Mouse (Mus musculus) embryonic facial prominence, embryonic 11.5 days (tissue): ENCODE data around the gene Olfr155. TPM values are rescaled to one million over a fixed set of nuclear protein-coding genes. Genes with fewer than 3 reads are reported as not detected.

ENCODE experiments used
- ATAC-seq: fragments of 200-750 bp; cut with Nextera tagmentation; replicated peaks from 2 replicates; pipeline ENCODE4 v1.8.0; 2017; ENCODE audit warnings: low read depth; ENCODE audit not compliant: insufficient number of reproducible peaks, low FRiP score, low TSS enrichment
- DNase-seq: peaks from one replicate; pipeline ENCODE4 v3.0.0-alpha.2; 2015; ENCODE audit warnings: low spot score
- H3K27ac ChIP-seq: fragments of 300-500 bp; sonication (generic); replicated peaks from 2 replicates; pipeline ENCODE4 v1.5.1; 2014; ENCODE audit warnings: mild to moderate bottlenecking, low read depth, low read length, control low read depth
- H3K27me3 ChIP-seq: fragments of 300-500 bp; sonication (generic); 2 replicates; pipeline ENCODE4 v1.6.1; 2014; ENCODE audit warnings: mild to moderate bottlenecking, low read length, moderate library complexity, mixed read lengths; ENCODE audit not compliant: control insufficient read depth, insufficient read depth
- H3K36me3 ChIP-seq: fragments of 300-500 bp; sonication (generic); replicated peaks from 2 replicates; pipeline ENCODE4 v1.6.1; 2014; ENCODE audit warnings: low read depth, mild to moderate bottlenecking, low read length, moderate library complexity, mixed read lengths; ENCODE audit not compliant: control insufficient read depth, insufficient read depth
- H3K4me1 ChIP-seq: fragments of 300-500 bp; sonication (generic); 2 replicates; pipeline ENCODE4 v1.6.1; 2014; ENCODE audit warnings: low read length, mixed read lengths; ENCODE audit not compliant: control insufficient read depth, insufficient read depth
- H3K4me2 ChIP-seq: fragments of 300-500 bp; sonication (generic); 2 replicates; pipeline ENCODE4 v1.6.1; 2014; ENCODE audit warnings: low read depth, mild to moderate bottlenecking, control low read depth, low read length, moderate library complexity
- H3K4me3 ChIP-seq: fragments of 300-500 bp; sonication (generic); 2 replicates; pipeline ENCODE4 v1.5.1; 2014; ENCODE audit warnings: low read depth, low read length, control low read depth
- H3K9ac ChIP-seq: fragments of 300-500 bp; sonication (generic); replicated peaks from 2 replicates; pipeline ENCODE4 v1.6.1; 2014; ENCODE audit warnings: mild to moderate bottlenecking, control low read depth, low read length
- H3K9me3 ChIP-seq: fragments of 300-500 bp; sonication (generic); replicated peaks from 2 replicates; pipeline ENCODE4 v1.6.1; 2016; ENCODE audit warnings: mild to moderate bottlenecking, low read length, inconsistent platforms, mixed read lengths; ENCODE audit not compliant: control insufficient read depth
- WGBS: fragments of 180-500 bp; shearing (Covaris S2); extraction: QIAGEN DNeasy Blood & Tissue Kit; methylation state at CpG from one replicate; pipeline ENCODE4 v1.1.7; 2014; 5-methylcytosine and 5-hydroxymethylcytosine counted together
- polyA plus RNA-seq: library from polyadenylated mRNA; unstranded; fragments of >200 nt; fragmentation: Nextera tagmentation; extraction: Ambion mirVana; gene quantifications from 2 replicates; pipeline ENCODE4 v1.2.1, GENCODE M21; 2014

The Olfr155 gene
- polyA plus RNA-seq, 1 experiment from 2014 or later: not detected

- Histone ChIP-seq H3K27ac (peak overlapping the region; percentile 56; the same call in 1 of the 2 replicates), H3K9me3 (no peaks in the 10 kb centered on the region), H3K27me3 (no peaks in the 10 kb centered on the region), H3K4me1 (no peaks in the 10 kb centered on the region; the same call in 1 of the 2 replicates), H3K9ac (peak overlapping the region; percentile 92), H3K4me3 (peak overlapping the region; percentile 91), H3K36me3 (no peaks in the 10 kb centered on the region), H3K4me2 (peak overlapping the region; percentile 82)
- ATAC-seq: peak; percentile 63; the same call in 1 of the 2 replicates
- under 1% methylated on average over 20 of the region's 20 CpGs for WGBS
- no peak for DNase-seq
Observed at GRCm38 (mm10) chr4:43875919-43876411, 24.6 kb downstream of the Olfr155 start.

GRCm38 (mm10) chr4:43877230-43877629 is 25.9 kb downstream of the Olfr155 start:
- no peaks in the 10 kb centered on the region for H3K36me3 ChIP-seq
- H3K9ac ChIP-seq: no peak overlapping the region
- DNase-seq: no peak
- WGBS: 95% methylated on average over 1 of the region's 1 CpGs
- H3K9me3 ChIP-seq: no peaks in the 10 kb centered on the region
- H3K27me3 ChIP-seq: no peaks in the 10 kb centered on the region
- H3K4me1 ChIP-seq: no peaks in the 10 kb centered on the region; the same call in 1 of the 2 replicates
- no peak overlapping the region for H3K27ac ChIP-seq
- no peak overlapping the region for H3K4me3 ChIP-seq
- no peak for ATAC-seq
- no peak overlapping the region for H3K4me2 ChIP-seq

GRCm38 (mm10) chr4:43878121-43878776 is 26.9 kb downstream of the Olfr155 start:
- peak; percentile 29 for DNase-seq
- Histone ChIP-seq H3K9me3 (no peaks in the 10 kb centered on the region), H3K27ac (0 out of 2 replicates have a peak overlapping the region, but pooled peaks have one; percentile 3), H3K4me2 (no peak overlapping the region), H3K36me3 (no peaks in the 10 kb centered on the region), H3K9ac (no peak overlapping the region; the same call in 1 of the 2 replicates), H3K4me1 (no peaks in the 10 kb centered on the region; the same call in 1 of the 2 replicates), H3K4me3 (no peak overlapping the region), H3K27me3 (no peaks in the 10 kb centered on the region)
- WGBS: 26% methylated on average over 5 of the region's 5 CpGs
- ATAC-seq: no peak

- H3K4me2 ChIP-seq: no peak overlapping the region
- no peak overlapping the region for H3K9ac ChIP-seq
- DNase-seq (no peak), ATAC-seq (no peak)
- no peaks in the 10 kb centered on the region for H3K36me3 ChIP-seq
- no peak overlapping the region for H3K27ac ChIP-seq
- H3K27me3 ChIP-seq: no peaks in the 10 kb centered on the region
- H3K4me1 ChIP-seq: peaks cover under 1% of the 10 kb centered on the region; the same call in 1 of the 2 replicates
- H3K9me3 ChIP-seq: no peaks in the 10 kb centered on the region
- WGBS: 80% methylated on average over 6 of the region's 6 CpGs
- no peak overlapping the region for H3K4me3 ChIP-seq
Observed at GRCm38 (mm10) chr4:43879566-43879965, 28.2 kb downstream of the Olfr155 start.

GRCm38 (mm10) chr4:43884196-43884595 is 32.8 kb downstream of the Olfr155 start:
- Histone ChIP-seq H3K9ac (no peak overlapping the region), H3K27ac (no peak overlapping the region), H3K36me3 (no peaks in the 10 kb centered on the region), H3K27me3 (no peaks in the 10 kb centered on the region), H3K4me2 (no peak overlapping the region), H3K4me3 (no peak overlapping the region), H3K9me3 (no peaks in the 10 kb centered on the region), H3K4me1 (peaks cover 4% of the 10 kb centered on the region; the same call in 1 of the 2 replicates)
- 15% methylated on average over 4 of the region's 4 CpGs for WGBS
- DNase-seq (peak; percentile 66), ATAC-seq (no peak)

- Histone ChIP-seq H3K4me1 (no peaks in the 10 kb centered on the region), H3K36me3 (no peaks in the 10 kb centered on the region), H3K27me3 (no peaks in the 10 kb centered on the region), H3K9ac (no peak overlapping the region), H3K9me3 (no peaks in the 10 kb centered on the region), H3K4me3 (no peak overlapping the region), H3K27ac (no peak overlapping the region), H3K4me2 (no peak overlapping the region)
- DNase-seq (no peak), ATAC-seq (no peak)
- WGBS: 95% methylated on average over 3 of the region's 3 CpGs
Observed at GRCm38 (mm10) chr4:43891247-43891646, 39.9 kb downstream of the Olfr155 start.

- Histone ChIP-seq H3K4me1 (no peaks in the 10 kb centered on the region), H3K27ac (no peak overlapping the region), H3K4me2 (no peak overlapping the region), H3K36me3 (peaks cover 2% of the 10 kb centered on the region), H3K4me3 (no peak overlapping the region), H3K9ac (no peak overlapping the region), H3K9me3 (no peaks in the 10 kb centered on the region), H3K27me3 (no peaks in the 10 kb centered on the region)
- DNase-seq (no peak), ATAC-seq (no peak)
Observed at GRCm38 (mm10) chr4:43897209-43897608, 45.8 kb downstream of the Olfr155 start.

- Histone ChIP-seq H3K4me1 (no peaks in the 10 kb centered on the region), H3K4me2 (no peak overlapping the region), H3K27ac (no peak overlapping the region), H3K36me3 (peaks cover 2% of the 10 kb centered on the region), H3K9me3 (no peaks in the 10 kb centered on the region), H3K4me3 (no peak overlapping the region), H3K27me3 (no peaks in the 10 kb centered on the region), H3K9ac (no peak overlapping the region)
- ATAC-seq (no peak), DNase-seq (no peak)
- WGBS: 72% methylated on average over 8 of the region's 8 CpGs
Observed at GRCm38 (mm10) chr4:43899197-43899596, 47.8 kb downstream of the Olfr155 start.
